Mouse (Mus musculus) C2C12 (cell line): ENCODE data around the gene Aurkb. TPM values are rescaled to one million over a fixed set of nuclear protein-coding genes. Genes with fewer than 3 reads are reported as not detected.

ENCODE experiments used
- H3K27me3 ChIP-seq: one replicate; pipeline ENCODE4 v1.6.1; 2011; ENCODE audit not compliant: control insufficient read depth, insufficient read depth, insufficient read length
- H3K36me3 ChIP-seq: one replicate; pipeline ENCODE4 v1.6.1; 2011; ENCODE audit not compliant: control insufficient read depth, insufficient read depth
- H3K4me3 ChIP-seq: one replicate; pipeline ENCODE4 v1.5.1; 2011; ENCODE audit warnings: mild to moderate bottlenecking, control low read depth; ENCODE audit not compliant: poor library complexity, insufficient read depth, severe bottlenecking
- H3K79me2 ChIP-seq: one replicate; pipeline ENCODE4 v1.6.1; 2011; ENCODE audit not compliant: control insufficient read depth, insufficient read depth
- H3K79me3 ChIP-seq: one replicate; pipeline ENCODE4 v1.6.1; 2011; ENCODE audit warnings: low read depth, control low read depth
- H3ac ChIP-seq: one replicate; pipeline ENCODE3; 2011; ENCODE audit warnings: low read depth; ENCODE audit not compliant: control insufficient read depth, insufficient read length
- CEBPB ChIP-seq: IDR thresholded peaks from one replicate; pipeline ENCODE4 v1.6.1; 2011; ENCODE audit warnings: low read depth, mild to moderate bottlenecking, control low read depth, moderate library complexity
- CTCF ChIP-seq: IDR thresholded peaks from one replicate; pipeline ENCODE4 v1.5.1; 2011; ENCODE audit not compliant: control insufficient read depth, insufficient read depth, insufficient read length
- FOSL1 ChIP-seq: IDR thresholded peaks from one replicate; pipeline ENCODE4 v1.8.0; 2011; ENCODE audit warnings: mild to moderate bottlenecking, low read length; ENCODE audit not compliant: poor library complexity, insufficient read depth, severe bottlenecking
- MAX ChIP-seq: IDR thresholded peaks from one replicate; pipeline ENCODE4 v1.6.1; 2011; ENCODE audit warnings: mild to moderate bottlenecking, control low read depth
- MYOD1 ChIP-seq: IDR thresholded peaks from one replicate; pipeline ENCODE4 v1.6.1; 2011; ENCODE audit warnings: low read depth; ENCODE audit not compliant: control insufficient read depth, insufficient read length
- MYOG ChIP-seq: IDR thresholded peaks from one replicate; pipeline ENCODE4 v1.6.1; 2011; ENCODE audit not compliant: control insufficient read depth, insufficient read length; ENCODE audit errors: extremely low read depth
- USF1 ChIP-seq: IDR thresholded peaks from one replicate; pipeline ENCODE4 v1.6.1; 2011; ENCODE audit warnings: low read depth, mild to moderate bottlenecking, control low read depth, moderate library complexity
- polyA plus RNA-seq: library from polyadenylated mRNA; unstranded; fragments of >200 nt; fragmentation: generic; extraction: Trizol; gene quantifications from one replicate; pipeline ENCODE4 v1.2.1, GENCODE M21; 2012; ENCODE audit warnings: missing spikeins

Aurkb gene
- polyA plus RNA-seq, 1 experiment, result 76.6 TPM

DNA sequence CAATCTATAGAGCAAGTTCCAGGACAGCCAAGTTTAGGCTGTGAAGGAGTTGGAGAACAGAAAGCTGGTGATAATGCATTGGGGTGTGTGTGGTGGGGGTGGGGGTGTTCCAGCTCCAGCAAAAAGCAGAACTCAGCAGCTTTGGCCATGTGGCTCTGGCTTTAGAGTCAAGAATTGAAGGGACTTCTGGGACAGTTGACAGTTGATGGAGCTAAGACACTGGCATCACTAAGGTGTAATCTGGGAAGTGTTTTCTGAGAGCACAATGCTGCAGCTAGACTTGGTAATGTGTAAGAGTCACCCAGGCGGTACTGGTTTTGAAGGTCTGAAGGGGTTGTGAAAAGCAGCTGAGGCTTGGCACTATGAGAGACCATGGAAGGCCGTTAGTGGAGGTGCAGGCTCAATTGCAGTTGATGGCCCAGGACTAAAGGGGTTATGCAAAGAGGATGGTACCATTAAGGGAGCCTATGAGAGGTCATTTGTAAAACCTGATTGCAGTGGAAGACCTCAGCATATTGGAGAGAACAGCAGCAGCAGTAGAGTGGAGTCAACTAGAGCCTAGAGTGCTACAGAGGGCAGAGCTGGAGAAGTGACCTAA is 7.5 kb downstream of the Aurkb start:
- Histone ChIP-seq H3K79me3 (peaks cover 26% of the 10 kb centered on the region), H3K79me2 (peaks cover 39% of the 10 kb centered on the region), H3ac (no peak overlapping the region), H3K27me3 (no peaks in the 10 kb centered on the region), H3K4me3 (no peak overlapping the region), H3K36me3 (peaks cover 58% of the 10 kb centered on the region)
- TF ChIP-seq CEBPB (no peak), FOSL1 (no peak), MYOG (no peak), USF1 (no peak), MAX (no peak), MYOD1 (no peak), CTCF (no peak)

DNA sequence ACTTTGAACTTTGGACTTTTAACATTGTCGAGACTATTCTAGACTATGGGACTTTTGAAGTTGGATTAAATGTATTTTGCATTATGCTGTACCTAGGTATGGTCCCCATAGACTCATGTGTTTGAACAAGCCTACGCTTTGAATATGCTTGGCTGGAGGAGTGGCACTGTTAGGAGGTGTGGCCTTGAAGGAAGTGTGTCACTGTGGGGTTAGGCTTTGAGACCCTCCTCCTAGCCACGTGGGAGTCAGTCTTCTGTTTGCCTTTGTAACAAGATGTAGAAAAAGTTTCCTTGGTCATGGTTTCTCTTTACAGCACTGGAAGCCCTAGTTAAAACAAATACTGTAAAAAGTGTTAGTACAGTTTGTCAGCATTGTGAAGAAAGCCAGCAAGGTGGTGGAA is 8.4 kb downstream of the Aurkb start:
- TF ChIP-seq CEBPB (no peak), MYOD1 (no peak), MYOG (no peak), FOSL1 (no peak), USF1 (no peak), CTCF (no peak), MAX (no peak)
- H3K79me3 ChIP-seq, result peaks cover 17% of the 10 kb centered on the region
- H3K4me3 ChIP-seq, result no peak overlapping the region
- H3ac ChIP-seq, result no peak overlapping the region
- no peaks in the 10 kb centered on the region for H3K27me3 ChIP-seq
- peaks cover 29% of the 10 kb centered on the region for H3K79me2 ChIP-seq
- H3K36me3 ChIP-seq, result peaks cover 49% of the 10 kb centered on the region

DNA sequence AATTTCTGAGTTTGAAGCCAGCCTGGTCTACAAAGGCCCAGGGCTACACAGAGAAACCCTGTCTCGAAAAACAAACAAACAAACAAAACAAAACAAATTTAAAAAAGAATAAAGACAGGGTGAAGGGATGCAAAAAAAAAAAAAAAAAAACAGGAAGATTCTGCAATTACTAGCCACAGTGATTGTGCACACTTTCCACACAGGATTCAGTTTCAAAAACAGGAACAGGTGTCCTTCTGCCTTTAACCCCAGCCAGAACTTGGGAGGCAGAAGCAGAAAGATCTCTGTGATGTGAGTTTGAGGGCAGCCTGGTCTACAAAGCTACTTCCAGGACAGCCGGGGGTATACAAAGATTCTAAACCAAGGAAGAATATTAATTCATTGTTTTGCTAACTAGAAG is 12.8 kb downstream of the Aurkb start:
- Histone ChIP-seq H3ac (peak overlapping the region; percentile 23), H3K4me3 (peak overlapping the region; percentile 93), H3K36me3 (peaks cover 11% of the 10 kb centered on the region), H3K79me3 (no peaks in the 10 kb centered on the region), H3K27me3 (no peaks in the 10 kb centered on the region), H3K79me2 (peaks cover 9% of the 10 kb centered on the region)
- TF ChIP-seq MAX, result no peak
- peak; percentile 5 for TF ChIP-seq MYOD1

DNA sequence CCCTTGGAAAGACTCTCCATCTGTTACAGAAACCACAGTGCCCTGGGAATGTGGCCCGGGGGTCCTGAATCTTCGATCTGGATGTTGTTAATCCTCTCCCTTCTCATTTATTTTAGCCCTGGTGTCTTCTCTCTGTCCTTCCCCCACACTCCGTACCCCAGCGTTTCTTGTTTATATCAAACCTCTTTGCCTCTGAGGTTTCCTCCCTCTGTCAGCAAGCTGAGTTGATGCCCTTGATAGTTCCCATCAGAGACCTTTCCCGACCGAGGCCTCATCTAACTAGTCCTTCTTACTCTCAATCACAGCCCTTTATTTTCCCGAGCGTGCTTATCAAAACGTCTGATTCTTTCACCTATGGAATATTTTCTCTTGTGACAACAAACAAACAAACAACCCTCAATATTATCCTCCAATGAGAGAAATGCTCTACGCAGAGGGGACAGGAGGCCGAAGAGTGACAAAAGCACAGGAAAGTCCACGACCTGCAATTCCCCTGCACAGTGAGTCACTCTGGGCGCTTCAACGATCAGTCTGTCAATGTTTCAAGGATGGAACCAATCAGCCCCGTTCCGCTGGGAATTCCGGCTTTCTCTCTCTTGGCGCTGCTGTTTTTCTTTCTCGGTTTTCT is 13.4 kb downstream of the Aurkb start:
- TF ChIP-seq USF1 (no peak), MAX (no peak), CTCF (no peak), FOSL1 (no peak), MYOD1 (no peak), CEBPB (no peak), MYOG (no peak)
- peaks cover 6% of the 10 kb centered on the region for H3K36me3 ChIP-seq
- H3ac ChIP-seq, result peak overlapping the region; percentile 64
- peaks cover 9% of the 10 kb centered on the region for H3K79me2 ChIP-seq
- H3K4me3 ChIP-seq, result peak overlapping the region; percentile 93
- no peaks in the 10 kb centered on the region for H3K27me3 ChIP-seq
- H3K79me3 ChIP-seq, result no peaks in the 10 kb centered on the region

DNA sequence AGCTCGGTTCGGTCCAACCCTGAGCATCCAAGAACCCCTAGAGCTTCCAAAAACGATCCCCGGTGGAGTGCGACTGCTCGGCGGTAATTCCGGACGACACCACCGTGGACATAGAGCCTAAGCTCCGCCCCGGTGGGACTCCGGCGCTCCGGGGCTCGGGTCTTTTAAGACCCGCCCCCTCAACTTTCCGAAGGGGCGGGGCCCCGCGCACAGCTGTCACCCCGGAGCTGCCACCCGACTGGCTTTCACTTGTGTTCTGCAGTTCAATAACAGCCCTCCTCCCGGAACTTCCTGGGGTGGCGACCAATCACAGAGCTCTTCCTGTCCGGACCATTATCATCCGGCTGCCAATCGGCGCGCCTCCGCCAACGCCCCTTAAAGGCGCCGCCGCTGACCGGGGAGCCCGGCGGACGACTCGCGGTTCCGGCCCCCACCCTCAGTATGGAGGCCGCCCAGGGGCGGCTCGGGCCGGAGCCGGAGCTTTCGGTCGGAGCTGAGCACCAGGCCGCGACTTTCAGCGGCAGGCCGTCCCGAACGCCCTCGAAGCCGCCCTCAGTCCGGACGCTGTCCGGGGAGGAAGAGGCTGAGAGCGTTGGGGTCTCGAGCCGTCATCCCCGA is 14.0 kb downstream of the Aurkb start, which contains the start of gene Borcs6:
TSS of gene Borcs6 (plus strand) at position 361 of the 618 bp plus-strand sequence.
- Histone ChIP-seq H3K27me3 (no peaks in the 10 kb centered on the region), H3K79me2 (peaks cover 9% of the 10 kb centered on the region), H3K36me3 (no peaks in the 10 kb centered on the region), H3K79me3 (no peaks in the 10 kb centered on the region), H3ac (peak within 1 kb of the TSS; percentile 93), H3K4me3 (peak within 1 kb of the TSS; percentile 93)
- TF ChIP-seq MAX (no peak), MYOD1 (no peak), MYOG (no peak), FOSL1 (no peak)

DNA sequence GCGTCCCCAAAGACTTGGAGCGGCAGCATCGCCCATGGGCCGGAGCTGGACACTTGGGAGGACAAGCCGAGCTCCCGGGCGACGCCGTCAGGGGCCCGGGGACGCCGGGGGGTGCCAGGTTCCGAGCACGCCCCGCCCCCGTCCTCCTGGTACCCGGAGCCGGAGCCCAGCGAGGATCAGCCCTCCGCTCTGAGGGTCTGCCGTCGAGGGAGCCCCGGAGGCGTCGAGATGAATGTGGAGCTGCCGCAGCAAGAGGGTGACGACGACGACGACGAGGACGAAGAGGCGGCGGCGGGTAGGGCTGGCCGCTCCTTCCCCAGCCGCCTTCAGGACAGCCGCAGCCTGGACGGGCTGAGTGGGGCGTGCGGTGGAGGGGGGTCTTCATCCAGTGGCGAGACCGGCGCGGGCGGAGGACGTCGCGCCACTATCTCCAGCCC is 14.5 kb downstream of the Aurkb start:
- no peaks in the 10 kb centered on the region for H3K27me3 ChIP-seq
- H3K4me3 ChIP-seq, result peak overlapping the region; percentile 93
- H3K36me3 ChIP-seq, result no peaks in the 10 kb centered on the region
- H3ac ChIP-seq, result peak overlapping the region; percentile 93
- TF ChIP-seq MAX (no peak), USF1 (no peak), FOSL1 (no peak), CTCF (no peak), MYOG (no peak), MYOD1 (no peak), CEBPB (no peak)
- H3K79me3 ChIP-seq, result no peaks in the 10 kb centered on the region
- H3K79me2 ChIP-seq, result peaks cover 9% of the 10 kb centered on the region
